Comparison of ENCODE assay signal across 15 mouse cellular contexts in the genomic region with DNA sequence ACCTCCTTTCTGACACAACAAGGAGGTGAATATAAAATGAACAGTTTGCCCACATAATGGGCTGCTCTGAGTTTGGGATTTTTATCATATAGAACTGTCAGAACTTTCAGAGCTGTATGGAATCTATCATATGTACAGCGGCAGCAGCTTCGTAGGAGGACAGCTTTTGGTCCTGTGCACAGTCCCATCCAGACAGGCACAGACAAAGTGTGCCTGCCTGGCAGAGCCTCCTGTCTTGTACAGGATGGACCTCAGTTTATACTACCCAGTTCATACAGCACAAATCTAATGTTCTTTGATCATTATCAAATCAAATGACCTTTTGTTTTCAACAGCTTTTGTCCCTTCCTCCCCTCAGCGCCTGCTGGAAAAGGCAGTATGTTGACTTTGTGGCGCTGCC.
DNase-seq lines count a peak whose midpoint lies in the region; ATAC-seq lines count a peak whose summit lies in the region.
"Had no signal": no experiment of that assay in that cellular context is flagged by ENCODE, and none has a peak within 500 bp of the region (broad histone marks: within the 10 kb centered on the region; RNA-seq: fewer than 3 reads in every experiment).

No protein-coding gene starts in this region.

- no peak for DNase-seq in forebrain, embryonic 11.5 days (ENCODE audit: low spot score)
- no peak for DNase-seq in kidney, adult 11 months
- no peak for DNase-seq in gastrocnemius, adult 8-10 months (ENCODE audit: low spot score in 2 of 2)
- no peak for DNase-seq in spleen, postnatal 14 days (ENCODE audit: low spot score in 2 of 2)
- DNase-seq: adrenal gland, postnatal 10 days; gastrocnemius, adult 2 months; kidney, postnatal 25 days; layer of hippocampus, postnatal 36 days; thymus, adult 18-20 months had no signal

- H3K4me1 ChIP-seq in forebrain, embryonic 13.5 days, result peaks cover 25% of the 10 kb centered on the region
- H3K4me1 ChIP-seq in forebrain, embryonic 11.5 days (replicated peaks; ENCODE audit: control insufficient read depth, insufficient read depth, low read length), result peaks cover 6% of the 10 kb centered on the region; the same call in 1 of the 2 replicates
- H3K4me1 ChIP-seq in kidney, embryonic 15.5 days, result peaks cover 20% of the 10 kb centered on the region
- peaks cover 29% of the 10 kb centered on the region for H3K4me1 ChIP-seq in embryonic facial prominence, embryonic 13.5 days
- peaks cover 14% of the 10 kb centered on the region for H3K4me1 ChIP-seq in hindbrain, embryonic 16.5 days (ENCODE audit: control insufficient read depth, insufficient read depth, low read depth, low read length)

- peak overlapping the region; percentile 70 for H3K27ac ChIP-seq in forebrain, embryonic 13.5 days
- no peak overlapping the region for H3K27ac ChIP-seq in forebrain, embryonic 11.5 days (ENCODE audit: low read depth, low read length)
- H3K27ac ChIP-seq in kidney, embryonic 15.5 days, result no peak overlapping the region
- H3K27ac ChIP-seq in embryonic facial prominence, embryonic 13.5 days, result 0 out of 2 replicates have a peak overlapping the region, but pooled peaks have one; percentile 39
- H3K27ac ChIP-seq in hindbrain, embryonic 16.5 days (ENCODE audit: low read depth, low read length), result no peak overlapping the region; the same call in 1 of the 2 replicates
- H3K27ac ChIP-seq: gastrocnemius, adult 2 months; limb, embryonic 12.5 days had no signal

- peaks cover 3% of the 10 kb centered on the region; the same call in 1 of the 2 replicates for H3K36me3 ChIP-seq in forebrain, embryonic 13.5 days (ENCODE audit: poor library complexity, severe bottlenecking)
- H3K36me3 ChIP-seq in forebrain, embryonic 11.5 days (ENCODE audit: control insufficient read depth, insufficient read depth, low read length), result no peaks in the 10 kb centered on the region
- no peaks in the 10 kb centered on the region for H3K36me3 ChIP-seq in kidney, embryonic 15.5 days
- H3K36me3 ChIP-seq in embryonic facial prominence, embryonic 13.5 days, result no peaks in the 10 kb centered on the region
- H3K36me3 ChIP-seq in hindbrain, embryonic 16.5 days (ENCODE audit: control insufficient read depth, insufficient read depth, low read length), result no peaks in the 10 kb centered on the region
- H3K36me3 ChIP-seq: limb, embryonic 12.5 days had no signal

- no peak overlapping the region for H3K9ac ChIP-seq in forebrain, embryonic 13.5 days
- H3K9ac ChIP-seq in forebrain, embryonic 11.5 days (ENCODE audit: low read length), result no peak overlapping the region
- no peak overlapping the region for H3K9ac ChIP-seq in kidney, embryonic 15.5 days
- no peak overlapping the region for H3K9ac ChIP-seq in embryonic facial prominence, embryonic 13.5 days
- no peak overlapping the region for H3K9ac ChIP-seq in hindbrain, embryonic 16.5 days (ENCODE audit: low read depth, low read length)
- H3K9ac ChIP-seq: limb, embryonic 12.5 days had no signal

- ATAC-seq in forebrain, embryonic 13.5 days, result peak; percentile 63
- ATAC-seq in forebrain, embryonic 11.5 days (replicated peaks; ENCODE audit: low FRiP score), result no peak
- peak; percentile 6; the same call in 1 of the 2 replicates for ATAC-seq in kidney, embryonic 15.5 days (replicated peaks; ENCODE audit: low FRiP score)
- ATAC-seq in embryonic facial prominence, embryonic 13.5 days (ENCODE audit: insufficient number of reproducible peaks, insufficient read depth, low FRiP score, low TSS enrichment, low read depth), result no peak
- peak; percentile 69 for ATAC-seq in hindbrain, embryonic 16.5 days

- H3K9me3 ChIP-seq in forebrain, embryonic 13.5 days (replicated peaks), result no peaks in the 10 kb centered on the region
- no peaks in the 10 kb centered on the region for H3K9me3 ChIP-seq in forebrain, embryonic 11.5 days (ENCODE audit: control insufficient read depth, low read length)
- H3K9me3 ChIP-seq in kidney, embryonic 15.5 days (replicated peaks), result no peaks in the 10 kb centered on the region
- H3K9me3 ChIP-seq in embryonic facial prominence, embryonic 13.5 days, result no peaks in the 10 kb centered on the region
- H3K9me3 ChIP-seq in hindbrain, embryonic 16.5 days (ENCODE audit: control insufficient read depth, low read length), result no peaks in the 10 kb centered on the region
- H3K9me3 ChIP-seq: limb, embryonic 12.5 days had no signal

- H3K27me3 ChIP-seq in forebrain, embryonic 13.5 days, result no peaks in the 10 kb centered on the region
- H3K27me3 ChIP-seq in forebrain, embryonic 11.5 days (ENCODE audit: control insufficient read depth, insufficient read depth, low read length), result no peaks in the 10 kb centered on the region
- H3K27me3 ChIP-seq in kidney, embryonic 15.5 days, result 0 out of 2 replicates have a peak, but pooled peaks cover 3% of the 10 kb centered on the region
- H3K27me3 ChIP-seq in embryonic facial prominence, embryonic 13.5 days, result no peaks in the 10 kb centered on the region
- H3K27me3 ChIP-seq in hindbrain, embryonic 16.5 days (replicated peaks; ENCODE audit: control insufficient read depth, insufficient read depth, low read length), result no peaks in the 10 kb centered on the region
- H3K27me3 ChIP-seq: limb, embryonic 12.5 days had no signal

- no peak overlapping the region for H3K4me2 ChIP-seq in forebrain, embryonic 13.5 days
- H3K4me2 ChIP-seq in forebrain, embryonic 11.5 days (ENCODE audit: low read depth, low read length, severe bottlenecking), result no peak overlapping the region
- H3K4me2 ChIP-seq in kidney, embryonic 15.5 days, result no peak overlapping the region
- 0 out of 2 replicates have a peak overlapping the region, but pooled peaks have one; percentile 3 for H3K4me2 ChIP-seq in embryonic facial prominence, embryonic 13.5 days
- no peak overlapping the region for H3K4me2 ChIP-seq in hindbrain, embryonic 16.5 days (ENCODE audit: low read length)
- H3K4me2 ChIP-seq: limb, embryonic 12.5 days had no signal

- WGBS in forebrain, embryonic 13.5 days, result 64% methylated on average over 4 of the region's 4 CpGs
- WGBS in forebrain, embryonic 11.5 days, result 70% methylated on average over 4 of the region's 4 CpGs
- 34% methylated on average over 4 of the region's 4 CpGs for WGBS in kidney, embryonic 15.5 days
- 48% methylated on average over 4 of the region's 4 CpGs for WGBS in embryonic facial prominence, embryonic 13.5 days
- 55% methylated on average over 4 of the region's 4 CpGs for WGBS in hindbrain, embryonic 16.5 days

- no peak overlapping the region for H3K4me3 ChIP-seq in forebrain, embryonic 13.5 days
- H3K4me3 ChIP-seq in forebrain, embryonic 11.5 days (ENCODE audit: low read depth, low read length), result no peak overlapping the region
- no peak overlapping the region for H3K4me3 ChIP-seq in kidney, embryonic 15.5 days (replicated peaks)
- no peak overlapping the region for H3K4me3 ChIP-seq in embryonic facial prominence, embryonic 13.5 days
- H3K4me3 ChIP-seq in hindbrain, embryonic 16.5 days (ENCODE audit: low read length), result no peak overlapping the region
- H3K4me3 ChIP-seq: erythroblast, embryonic 14.5 days; gastrocnemius, adult 2 months; limb, embryonic 12.5 days had no signal

Comparison
In these comparisons a context has a peak if more than half of its experiments do, and no peak if none do; other contexts are left out.
1. ATAC-seq: peak in forebrain, embryonic 13.5 days (single experiment), kidney, embryonic 15.5 days (single experiment) and hindbrain, embryonic 16.5 days (single experiment); none in forebrain, embryonic 11.5 days (single experiment) and embryonic facial prominence, embryonic 13.5 days (single experiment).
2. H3K27ac ChIP-seq: peak in forebrain, embryonic 13.5 days (single experiment) and embryonic facial prominence, embryonic 13.5 days (single experiment); none in forebrain, embryonic 11.5 days (single experiment), kidney, embryonic 15.5 days (single experiment) and hindbrain, embryonic 16.5 days (single experiment).